Mouse (Mus musculus) hindbrain, postnatal 0 days (tissue): ENCODE measurements at regions not wholly inside any gene's neighbourhood (a gene's known extent, or its start where the extent isn't known, plus 50 kb on each side); places are given as distances from the start of the nearest gene placed in this dataset.

Source experiments
- ATAC-seq: fragments of 200-750 bp; cut with Nextera tagmentation; 2 replicates; pipeline ENCODE4 v1.8.0; 2017; ENCODE audit warnings: mild to moderate bottlenecking, moderate TSS enrichment, moderate library complexity
- DNase-seq: peaks from one replicate; pipeline ENCODE4 v3.0.0-alpha.2; 2015; ENCODE audit warnings: low spot score
- H3K27ac ChIP-seq: fragments of 300-500 bp; sonication (generic); 2 replicates; pipeline ENCODE4 v1.5.1; 2014; ENCODE audit warnings: mild to moderate bottlenecking
- H3K27me3 ChIP-seq: fragments of 300-500 bp; sonication (generic); 2 replicates; pipeline ENCODE4 v1.6.1; 2014; ENCODE audit warnings: low read length, mixed read lengths; ENCODE audit not compliant: insufficient read depth
- H3K36me3 ChIP-seq: fragments of 300-500 bp; sonication (generic); 2 replicates; pipeline ENCODE4 v1.6.1; 2014; ENCODE audit warnings: low read length, mixed read lengths; ENCODE audit not compliant: insufficient read depth
- H3K4me1 ChIP-seq: fragments of 300-500 bp; sonication (generic); 2 replicates; pipeline ENCODE4 v1.6.1; 2014; ENCODE audit warnings: antibody characterized with exemption, low read length, mixed read lengths; ENCODE audit not compliant: insufficient read depth
- H3K4me2 ChIP-seq: fragments of 300-500 bp; sonication (generic); 2 replicates; pipeline ENCODE4 v1.6.1; 2014; ENCODE audit warnings: low read depth, mild to moderate bottlenecking, low read length, moderate library complexity, mixed read lengths
- H3K4me3 ChIP-seq: fragments of 300-500 bp; sonication (generic); 2 replicates; pipeline ENCODE4 v1.5.1; 2014; ENCODE audit warnings: low read length
- H3K9ac ChIP-seq: fragments of 300-500 bp; sonication (generic); replicated peaks from 2 replicates; pipeline ENCODE4 v1.6.1; 2014; ENCODE audit warnings: mild to moderate bottlenecking, low read length, moderate library complexity, mixed read lengths
- H3K9me3 ChIP-seq: fragments of 300-500 bp; sonication (generic); 2 replicates; pipeline ENCODE4 v1.6.1; 2016; ENCODE audit warnings: low read length, mixed read lengths
- CTCF ChIP-seq: IDR thresholded peaks from 2 replicates; pipeline ENCODE4 v1.5.1; 2016; ENCODE audit warnings: antibody characterized with exemption, control low read depth, low read depth
- WGBS: fragments of 180-500 bp; shearing (Covaris S2); extraction: QIAGEN DNeasy Blood & Tissue Kit; methylation state at CpG from one replicate; pipeline ENCODE4 v1.1.7; 2014; 5-methylcytosine and 5-hydroxymethylcytosine counted together

- Histone ChIP-seq H3K27me3 (no peaks in the 10 kb centered on the region), H3K4me1 (no peaks in the 10 kb centered on the region), H3K9ac (no peak overlapping the region), H3K9me3 (no peaks in the 10 kb centered on the region), H3K4me2 (no peak overlapping the region), H3K36me3 (no peaks in the 10 kb centered on the region), H3K4me3 (no peak overlapping the region), H3K27ac (no peak overlapping the region)
- WGBS: 69% methylated on average over 4 of the region's 4 CpGs
- DNase-seq: no peak
- ATAC-seq: no peak
- no peak for TF ChIP-seq CTCF
Measured at GRCm38 (mm10) chr2:48545072-48545471, 268.8 kb upstream of the Acvr2a start.

- no peak overlapping the region for H3K9ac ChIP-seq
- H3K4me3 ChIP-seq: no peak overlapping the region
- 47% methylated on average over 4 of the region's 4 CpGs for WGBS
- no peaks in the 10 kb centered on the region for H3K27me3 ChIP-seq
- TF ChIP-seq CTCF: no peak
- no peak overlapping the region for H3K4me2 ChIP-seq
- H3K4me1 ChIP-seq: no peaks in the 10 kb centered on the region
- H3K27ac ChIP-seq: no peak overlapping the region
- DNase-seq: no peak
- no peaks in the 10 kb centered on the region for H3K36me3 ChIP-seq
- H3K9me3 ChIP-seq: no peaks in the 10 kb centered on the region
- no peak for ATAC-seq
Measured at GRCm38 (mm10) chr2:48545679-48546078, 268.2 kb upstream of the Acvr2a start.

GRCm38 (mm10) chr2:48546194-48546593 is 267.7 kb upstream of the Acvr2a start:
- TF ChIP-seq CTCF: no peak
- no peak overlapping the region for H3K4me2 ChIP-seq
- no peaks in the 10 kb centered on the region for H3K27me3 ChIP-seq
- ATAC-seq: no peak
- no peak overlapping the region for H3K4me3 ChIP-seq
- 92% methylated on average over 4 of the region's 4 CpGs for WGBS
- H3K9ac ChIP-seq: no peak overlapping the region
- H3K27ac ChIP-seq: no peak overlapping the region
- no peak for DNase-seq
- no peaks in the 10 kb centered on the region for H3K36me3 ChIP-seq
- H3K4me1 ChIP-seq: no peaks in the 10 kb centered on the region
- no peaks in the 10 kb centered on the region for H3K9me3 ChIP-seq

- H3K36me3 ChIP-seq: no peaks in the 10 kb centered on the region
- TF ChIP-seq CTCF: no peak
- DNase-seq (no peak), ATAC-seq (no peak)
- H3K4me3 ChIP-seq: no peak overlapping the region
- H3K9me3 ChIP-seq: no peaks in the 10 kb centered on the region
- no peak overlapping the region for H3K9ac ChIP-seq
- no peaks in the 10 kb centered on the region for H3K27me3 ChIP-seq
- H3K27ac ChIP-seq: no peak overlapping the region
- no peak overlapping the region for H3K4me2 ChIP-seq
- 82% methylated on average over 3 of the region's 3 CpGs for WGBS
- no peaks in the 10 kb centered on the region for H3K4me1 ChIP-seq
Measured at GRCm38 (mm10) chr2:48556600-48556999, 257.3 kb upstream of the Acvr2a start.

GRCm38 (mm10) chr2:48557123-48557522 is 256.8 kb upstream of the Acvr2a start:
- no peak for TF ChIP-seq CTCF
- H3K4me1 ChIP-seq: no peaks in the 10 kb centered on the region
- H3K9me3 ChIP-seq: no peaks in the 10 kb centered on the region
- no peak overlapping the region for H3K4me2 ChIP-seq
- H3K36me3 ChIP-seq: no peaks in the 10 kb centered on the region
- H3K9ac ChIP-seq: no peak overlapping the region
- H3K27ac ChIP-seq: no peak overlapping the region
- no peaks in the 10 kb centered on the region for H3K27me3 ChIP-seq
- H3K4me3 ChIP-seq: no peak overlapping the region
- ATAC-seq (no peak), DNase-seq (no peak)

GRCm38 (mm10) chr2:48558641-48559040 is 255.3 kb upstream of the Acvr2a start:
- DNase-seq: no peak
- no peak for TF ChIP-seq CTCF
- H3K4me1 ChIP-seq: no peaks in the 10 kb centered on the region
- ATAC-seq: no peak
- no peak overlapping the region for H3K4me3 ChIP-seq
- H3K36me3 ChIP-seq: no peaks in the 10 kb centered on the region
- WGBS: 92% methylated on average over 3 of the region's 3 CpGs
- H3K9ac ChIP-seq: no peak overlapping the region
- H3K4me2 ChIP-seq: no peak overlapping the region
- H3K9me3 ChIP-seq: no peaks in the 10 kb centered on the region
- H3K27me3 ChIP-seq: no peaks in the 10 kb centered on the region
- H3K27ac ChIP-seq: no peak overlapping the region

GRCm38 (mm10) chr2:48563636-48564035 is 250.3 kb upstream of the Acvr2a start:
- Histone ChIP-seq H3K27me3 (no peaks in the 10 kb centered on the region), H3K9me3 (no peaks in the 10 kb centered on the region), H3K4me1 (no peaks in the 10 kb centered on the region), H3K36me3 (no peaks in the 10 kb centered on the region), H3K9ac (no peak overlapping the region), H3K4me2 (no peak overlapping the region), H3K27ac (no peak overlapping the region), H3K4me3 (no peak overlapping the region)
- TF ChIP-seq CTCF: no peak
- no peak for DNase-seq
- ATAC-seq: no peak
- WGBS: 79% methylated on average over 3 of the region's 3 CpGs

- H3K27me3 ChIP-seq: no peaks in the 10 kb centered on the region
- H3K9ac ChIP-seq: no peak overlapping the region
- H3K4me3 ChIP-seq: no peak overlapping the region
- no peak overlapping the region for H3K27ac ChIP-seq
- H3K9me3 ChIP-seq: no peaks in the 10 kb centered on the region
- DNase-seq: no peak
- H3K4me2 ChIP-seq: no peak overlapping the region
- H3K36me3 ChIP-seq: no peaks in the 10 kb centered on the region
- 85% methylated on average over 4 of the region's 4 CpGs for WGBS
- no peak for TF ChIP-seq CTCF
- ATAC-seq: no peak
- H3K4me1 ChIP-seq: no peaks in the 10 kb centered on the region
Measured at GRCm38 (mm10) chr2:48564170-48564569, 249.7 kb upstream of the Acvr2a start.
